Mouse (Mus musculus): ENCODE data around the gene Gpr180. TPM values are rescaled to one million over a fixed set of nuclear protein-coding genes. Genes with fewer than 3 reads are reported as not detected.

The Gpr180 gene
- polyA plus RNA-seq, 1 experiment from 2014 or later, result 40.3 TPM

GRCm38 (mm10) chr14:118203031-118203430 lies 66.1 kb downstream of the Gpr180 start:
- Histone ChIP-seq H3K4me3 (ENCODE audit: low read depth, low read length) (no peak overlapping the region), H3K4me2 (replicated peaks; ENCODE audit: low read depth) (no peak overlapping the region), H3K4me1 (replicated peaks; ENCODE audit: control insufficient read depth, insufficient read depth) (no peaks in the 10 kb centered on the region), H3K36me3 (ENCODE audit: control insufficient read depth, insufficient read depth, low read length) (no peaks in the 10 kb centered on the region), H3K27me3 (ENCODE audit: control insufficient read depth, insufficient read depth, low read length) (no peaks in the 10 kb centered on the region), H3K27ac (replicated peaks) (no peak overlapping the region), H3K9me3 (ENCODE audit: control insufficient read depth, low read length) (no peaks in the 10 kb centered on the region), H3K9ac (ENCODE audit: low read length) (no peak overlapping the region)
- no peak for ATAC-seq (ENCODE audit: low FRiP score, low TSS enrichment)
- WGBS, result 80% methylated on average over 7 of the region's 7 CpGs
- no peak for DNase-seq (ENCODE audit: low spot score)
- no peak for TF ChIP-seq EP300 (optimal IDR thresholded peaks at IDR 0.05)
- TF ChIP-seq CTCF (IDR thresholded peaks at IDR 0.05; ENCODE audit: low read depth), result peak; percentile 38

- no peak for ATAC-seq (ENCODE audit: low FRiP score, low TSS enrichment)
- H3K27ac ChIP-seq (replicated peaks), result no peak overlapping the region
- 90% methylated on average over 3 of the region's 3 CpGs for WGBS
- H3K4me1 ChIP-seq (replicated peaks; ENCODE audit: control insufficient read depth, insufficient read depth), result no peaks in the 10 kb centered on the region
- TF ChIP-seq CTCF (IDR thresholded peaks at IDR 0.05; ENCODE audit: low read depth), result peak; percentile 47
- TF ChIP-seq EP300 (optimal IDR thresholded peaks at IDR 0.05), result no peak
- no peak overlapping the region for H3K9ac ChIP-seq (ENCODE audit: low read length)
- H3K9me3 ChIP-seq (ENCODE audit: control insufficient read depth, low read length), result no peaks in the 10 kb centered on the region
- H3K36me3 ChIP-seq (ENCODE audit: control insufficient read depth, insufficient read depth, low read length), result no peaks in the 10 kb centered on the region
- H3K27me3 ChIP-seq (ENCODE audit: control insufficient read depth, insufficient read depth, low read length), result no peaks in the 10 kb centered on the region
- H3K4me3 ChIP-seq (ENCODE audit: low read depth, low read length), result no peak overlapping the region
- DNase-seq (ENCODE audit: low spot score), result no peak
- H3K4me2 ChIP-seq (replicated peaks; ENCODE audit: low read depth), result no peak overlapping the region
These were observed 70.4 kb downstream of the Gpr180 start for GRCm38 (mm10) chr14:118207347-118207746.

GRCm38 (mm10) chr14:118209642-118210041 lies 72.7 kb downstream of the Gpr180 start:
- Histone ChIP-seq H3K4me1 (replicated peaks; ENCODE audit: control insufficient read depth, insufficient read depth) (no peaks in the 10 kb centered on the region), H3K9me3 (ENCODE audit: control insufficient read depth, low read length) (no peaks in the 10 kb centered on the region), H3K27ac (replicated peaks) (no peak overlapping the region), H3K27me3 (ENCODE audit: control insufficient read depth, insufficient read depth, low read length) (no peaks in the 10 kb centered on the region), H3K36me3 (ENCODE audit: control insufficient read depth, insufficient read depth, low read length) (no peaks in the 10 kb centered on the region), H3K4me2 (replicated peaks; ENCODE audit: low read depth) (no peak overlapping the region), H3K4me3 (ENCODE audit: low read depth, low read length) (no peak overlapping the region), H3K9ac (ENCODE audit: low read length) (no peak overlapping the region)
- TF ChIP-seq EP300 (optimal IDR thresholded peaks at IDR 0.05), result no peak
- TF ChIP-seq CTCF (IDR thresholded peaks at IDR 0.05; ENCODE audit: low read depth), result peak; percentile 72
- ATAC-seq (ENCODE audit: low FRiP score, low TSS enrichment) (no peak), DNase-seq (ENCODE audit: low spot score) (no peak)
- 19% methylated on average over 5 of the region's 5 CpGs for WGBS

- Histone ChIP-seq H3K4me3 (ENCODE audit: low read depth, low read length) (no peak overlapping the region), H3K27ac (replicated peaks) (no peak overlapping the region), H3K36me3 (ENCODE audit: control insufficient read depth, insufficient read depth, low read length) (no peaks in the 10 kb centered on the region), H3K27me3 (ENCODE audit: control insufficient read depth, insufficient read depth, low read length) (no peaks in the 10 kb centered on the region), H3K9me3 (ENCODE audit: control insufficient read depth, low read length) (no peaks in the 10 kb centered on the region), H3K9ac (ENCODE audit: low read length) (no peak overlapping the region), H3K4me2 (replicated peaks; ENCODE audit: low read depth) (no peak overlapping the region), H3K4me1 (replicated peaks; ENCODE audit: control insufficient read depth, insufficient read depth) (no peaks in the 10 kb centered on the region)
- no peak for ATAC-seq (ENCODE audit: low FRiP score, low TSS enrichment)
- DNase-seq (ENCODE audit: low spot score), result no peak
- TF ChIP-seq EP300 (optimal IDR thresholded peaks at IDR 0.05) (no peak), CTCF (IDR thresholded peaks at IDR 0.05; ENCODE audit: low read depth) (no peak)
- WGBS, result 71% methylated on average over 15 of the region's 15 CpGs
These were observed 75.3 kb downstream of the Gpr180 start for GRCm38 (mm10) chr14:118212188-118212804.

Other genes starting within 250 kb of the Gpr180 start
- gene Dct, start 84.9 kb upstream of the Gpr180 start, polyA plus RNA-seq (2015; fragmentation: Nextera tagmentation; extraction: Ambion mirVana), result 0.27 and 0.41 TPM in 2 replicates
- 19.6 and 21.5 TPM in 2 replicates for gene Tgds, start 4.4 kb upstream of the Gpr180 start, polyA plus RNA-seq (2015; fragmentation: Nextera tagmentation; extraction: Ambion mirVana)
- 6.8 and 7.9 TPM in 2 replicates for gene Sox21, start 99.9 kb downstream of the Gpr180 start, polyA plus RNA-seq (2015; fragmentation: Nextera tagmentation; extraction: Ambion mirVana)
- not detected in 2 replicates for gene Gm9376, start 129.8 kb downstream of the Gpr180 start, polyA plus RNA-seq (2015; fragmentation: Nextera tagmentation; extraction: Ambion mirVana)